Mouse (Mus musculus): Measurements from ENCODE around the gene Ndp.

The Ndp gene
- long read RNA-seq, experiment 1: 0 reads
- long read RNA-seq, experiment 2: 0 reads

DNA sequence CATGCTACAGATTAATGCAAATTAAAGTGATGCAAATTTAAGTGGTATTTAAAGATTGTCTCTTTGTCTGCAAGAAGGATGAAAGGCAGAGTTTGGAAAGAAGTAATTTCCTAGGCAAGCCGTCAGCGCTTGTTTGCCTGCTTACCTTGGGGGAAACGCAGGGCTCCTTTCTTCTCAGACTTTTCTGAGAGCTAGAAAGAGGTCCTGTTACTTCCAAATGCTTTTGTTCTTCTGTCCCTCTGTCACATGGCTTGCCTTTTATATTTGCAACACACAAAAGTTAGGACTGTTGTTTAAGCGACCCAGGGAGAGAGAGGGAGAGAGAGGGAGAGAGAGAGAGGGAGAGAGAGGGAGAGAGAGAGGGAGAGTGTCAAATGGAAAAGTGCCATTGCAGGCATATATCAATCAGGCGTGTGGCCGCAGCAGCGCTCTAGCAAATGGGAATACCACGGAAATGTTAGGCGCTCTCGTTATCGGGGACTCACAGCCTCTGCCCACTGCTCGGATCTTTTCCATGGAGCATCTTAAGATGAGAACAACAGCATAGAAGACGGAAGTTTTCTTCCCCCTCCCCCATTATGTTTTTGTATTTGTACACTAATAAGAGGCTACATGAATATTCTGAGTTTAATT is at the start of gene Ndp:
TSS of gene Ndp (minus strand) at position 534 of the 633 bp plus-strand sequence.
- intact Hi-C loops (cut with DNase I): no loop called here

- intact Hi-C loops (cut with DNase I): no loop called here
Measured at GRCm38 (mm10) chrX:16954767-16955166, 43.2 kb upstream of the Ndp start.

DNA sequence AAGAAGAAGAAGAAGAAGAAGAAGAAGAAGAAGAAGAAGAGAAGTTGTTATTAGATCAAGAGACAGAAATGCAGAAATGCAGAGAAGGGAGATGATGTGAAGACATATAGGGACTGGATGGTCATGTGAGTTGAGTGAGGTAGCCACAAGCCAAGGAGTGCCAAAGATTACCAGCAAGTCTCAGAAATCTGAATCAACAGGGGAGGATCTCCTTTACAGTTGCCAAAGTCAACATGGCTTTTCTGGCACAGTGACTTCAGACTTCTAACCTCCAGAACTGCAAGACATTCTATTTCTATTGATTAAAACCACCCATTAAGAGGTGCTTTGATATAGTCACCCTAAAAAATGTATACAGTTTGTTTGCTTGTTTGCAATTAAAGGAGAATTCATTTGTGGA is 6.4 kb upstream of the Ndp start:
- intact Hi-C loops (cut with DNase I): no loop called here

DNA sequence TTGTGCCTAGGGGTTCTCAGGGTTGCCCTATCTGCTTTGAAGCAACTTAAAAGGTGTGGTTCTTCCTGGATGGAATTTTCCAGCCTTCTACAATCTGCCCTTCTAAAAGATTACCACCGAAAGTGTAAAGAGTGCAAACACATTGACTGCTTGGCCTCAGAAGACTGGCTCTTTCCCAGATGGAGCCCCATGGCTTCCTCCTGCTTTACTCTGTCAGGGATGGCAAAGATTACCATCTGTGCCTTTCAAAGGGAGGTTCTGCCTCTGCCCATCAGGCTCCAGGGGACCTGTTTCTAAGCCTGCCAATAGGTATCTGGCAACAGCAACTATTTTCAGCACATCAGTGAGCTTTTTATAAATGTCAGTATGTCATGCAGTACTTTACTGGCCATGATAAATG is 1.5 kb upstream of the Ndp start:
- intact Hi-C loops (cut with DNase I): no loop called here

DNA sequence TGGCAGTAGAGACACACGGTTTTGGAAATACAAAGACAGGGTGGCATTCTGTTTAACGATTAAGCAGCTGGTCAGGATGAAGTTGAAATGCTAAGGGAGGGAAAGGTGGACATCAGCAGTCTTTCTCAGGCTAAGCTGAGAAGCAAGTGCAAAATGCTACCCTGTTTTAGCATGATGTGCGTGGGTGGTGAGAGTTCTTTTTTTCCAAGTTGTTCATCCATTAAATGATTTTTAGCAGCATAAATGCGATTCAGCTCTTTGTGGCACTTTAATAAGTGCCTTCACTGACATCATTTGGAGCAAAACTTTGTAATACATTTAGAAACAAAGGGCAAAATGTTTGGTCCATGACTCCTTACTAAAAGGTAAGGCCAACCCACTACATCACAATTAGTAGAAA is 337 bp upstream of the Ndp start:
- intact Hi-C loops (cut with DNase I): no loop called here

DNA sequence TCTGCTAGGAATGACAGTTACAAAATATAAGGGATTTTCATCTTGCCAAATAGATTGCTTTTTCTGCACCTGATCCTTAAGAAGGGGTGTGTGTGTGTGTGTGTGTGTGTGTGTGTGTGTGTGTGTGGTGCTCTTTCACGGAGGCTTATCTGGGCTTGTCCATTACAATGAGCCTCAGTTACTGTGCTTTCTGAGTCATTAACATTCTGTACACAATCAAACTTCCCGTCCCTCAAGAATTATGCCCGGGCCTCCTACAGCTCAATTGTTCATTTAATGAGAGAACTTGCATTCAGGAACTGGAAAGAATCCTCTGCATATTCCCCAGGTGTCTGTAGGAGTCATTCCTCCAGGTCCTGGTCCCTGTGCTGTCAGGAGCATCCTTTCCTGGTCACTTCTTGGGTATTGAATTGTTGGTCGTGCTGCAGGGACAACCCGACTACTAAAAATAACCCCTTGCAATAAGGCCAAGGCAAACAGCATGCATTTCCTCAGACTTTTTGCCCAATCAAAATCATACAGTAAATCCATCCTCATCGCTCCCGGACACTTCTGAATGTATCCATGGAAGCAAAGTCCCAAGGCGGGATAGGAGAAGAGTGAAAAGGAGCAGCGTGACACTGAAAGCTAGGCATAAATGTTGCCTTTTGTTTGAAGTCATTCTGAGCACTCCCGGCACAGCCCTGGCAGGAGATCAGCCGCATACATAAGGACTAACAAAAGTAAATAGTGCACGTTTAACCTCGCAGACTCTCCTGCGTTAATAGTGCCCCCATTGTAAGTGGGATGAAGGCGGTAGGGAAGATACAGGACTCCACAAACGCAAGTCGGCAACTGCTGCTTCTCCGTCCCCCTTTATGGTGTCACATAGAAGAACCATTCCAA is 1.1 kb downstream of the Ndp start:
- intact Hi-C loops (cut with DNase I): no loop called here

- intact Hi-C loops (cut with DNase I): no loop called here
Measured at GRCm38 (mm10) chrX:16908652-16909051, 2.9 kb downstream of the Ndp start.

- intact Hi-C loops (cut with DNase I): no loop called here
Measured at GRCm38 (mm10) chrX:16907554-16907953, 4.0 kb downstream of the Ndp start.

DNA sequence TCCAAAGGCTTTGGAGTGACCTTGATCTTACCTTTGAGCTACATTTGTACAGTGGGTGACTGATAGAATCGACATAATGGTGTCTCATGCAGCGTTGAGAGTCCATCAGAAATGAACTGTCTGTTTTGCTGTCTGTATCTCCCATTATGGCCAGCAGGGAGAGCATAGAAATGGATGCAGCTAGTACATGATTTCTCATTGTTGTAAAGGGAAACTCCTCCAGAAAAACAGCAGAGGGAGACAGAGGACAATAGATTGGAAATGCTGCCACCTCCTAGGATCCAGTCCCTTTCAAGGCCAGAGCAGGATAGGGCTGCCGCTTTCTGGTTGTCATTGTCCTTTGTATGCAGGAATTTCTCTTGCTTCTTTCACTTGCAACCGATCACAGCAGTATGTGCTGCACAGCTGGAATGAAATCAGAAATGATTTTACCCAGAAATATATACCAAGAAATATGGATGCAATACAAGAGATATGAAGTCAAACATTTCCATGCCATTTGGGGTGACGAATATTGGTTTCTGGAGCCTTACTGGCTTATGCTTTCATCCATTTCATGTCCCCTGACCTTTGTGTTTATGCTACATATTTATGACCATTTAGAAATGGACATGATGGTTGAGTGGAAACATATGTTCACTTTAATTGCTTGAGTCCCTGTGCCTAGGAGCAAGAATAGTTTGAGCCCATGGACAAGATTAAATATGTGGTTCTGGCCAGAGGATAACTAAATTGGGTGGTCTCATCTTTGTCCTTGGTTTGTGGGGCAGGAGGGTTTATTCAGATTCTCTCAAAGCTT is 17.0 kb downstream of the Ndp start:
- intact Hi-C loops (cut with DNase I): loop anchor here (2.0 to 10.0 kb wide), 3 partner anchors 322 to 1548 kb away; no protein-coding TSS in a partner anchor

DNA sequence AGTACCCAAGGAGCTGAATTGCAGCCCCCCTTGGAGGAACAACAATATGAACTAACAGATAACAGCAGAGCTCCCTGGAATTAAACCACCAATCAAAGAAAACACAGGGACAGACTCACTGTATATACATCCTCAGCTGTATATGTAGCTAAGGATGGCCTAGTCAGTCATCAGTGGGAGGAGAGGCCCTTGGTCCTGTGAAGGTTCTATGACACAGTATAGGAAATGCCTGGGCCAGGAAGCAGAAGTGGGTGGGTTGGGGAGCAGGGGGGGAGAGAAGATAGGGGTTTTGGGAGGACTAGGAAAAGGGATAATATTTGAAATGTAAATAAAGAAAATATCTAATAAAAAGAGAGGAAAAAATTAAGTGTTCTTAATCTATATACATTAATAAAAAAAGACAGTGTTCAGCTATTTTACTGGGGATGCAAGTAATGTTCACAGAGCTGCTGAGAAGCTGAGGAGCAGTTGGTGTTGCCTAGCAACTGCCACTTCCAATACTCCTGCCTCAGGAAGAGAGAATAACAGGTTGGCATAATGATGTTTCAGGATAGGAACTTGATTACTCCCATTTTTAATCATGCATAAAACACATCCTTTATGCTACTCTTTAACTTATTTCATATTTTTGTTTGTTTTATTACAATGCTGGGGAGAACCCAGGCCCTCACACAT is 43.8 kb downstream of the Ndp start:
- intact Hi-C loops (cut with DNase I): no loop called here

DNA sequence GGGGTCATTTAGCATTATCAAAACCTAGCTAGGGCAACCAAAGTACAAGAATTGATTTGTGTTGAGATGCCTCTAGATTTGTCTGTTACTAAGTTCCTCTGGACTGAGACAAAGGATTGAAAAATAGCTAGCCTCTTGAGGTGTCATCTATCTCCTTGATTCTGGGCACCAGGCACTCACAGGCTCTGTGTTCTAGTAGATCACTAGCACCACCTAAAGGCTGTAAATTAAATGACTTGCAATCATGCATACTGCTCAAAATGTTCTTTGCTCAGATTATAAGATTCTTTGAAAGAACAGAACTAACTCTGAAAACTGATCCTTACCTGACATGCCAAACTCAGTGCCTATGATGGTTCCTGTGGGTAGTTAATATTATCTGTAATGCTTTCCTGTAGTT is 51.3 kb downstream of the Ndp start:
- intact Hi-C loops (cut with DNase I): no loop called here

GRCm38 (mm10) chrX:16846034-16846433 is 65.5 kb downstream of the Ndp start:
- intact Hi-C loops (cut with DNase I): no loop called here

- intact Hi-C loops (cut with DNase I): no loop called here
Measured at GRCm38 (mm10) chrX:16841443-16841842, 70.1 kb downstream of the Ndp start.

- intact Hi-C loops (cut with DNase I): no loop called here
Measured at GRCm38 (mm10) chrX:16837293-16837692, 74.3 kb downstream of the Ndp start.

- intact Hi-C loops (cut with DNase I): no loop called here
Measured at GRCm38 (mm10) chrX:16836488-16837082, 75.0 kb downstream of the Ndp start.
